Mouse (Mus musculus): Measurements from ENCODE around the gene Nme9. TPM values are rescaled to one million over a fixed set of nuclear protein-coding genes. Genes with fewer than 3 reads are reported as not detected.

The Nme9 gene
- polyA plus RNA-seq, 1 experiment from 2014 or later = 1.3 TPM

DNA sequence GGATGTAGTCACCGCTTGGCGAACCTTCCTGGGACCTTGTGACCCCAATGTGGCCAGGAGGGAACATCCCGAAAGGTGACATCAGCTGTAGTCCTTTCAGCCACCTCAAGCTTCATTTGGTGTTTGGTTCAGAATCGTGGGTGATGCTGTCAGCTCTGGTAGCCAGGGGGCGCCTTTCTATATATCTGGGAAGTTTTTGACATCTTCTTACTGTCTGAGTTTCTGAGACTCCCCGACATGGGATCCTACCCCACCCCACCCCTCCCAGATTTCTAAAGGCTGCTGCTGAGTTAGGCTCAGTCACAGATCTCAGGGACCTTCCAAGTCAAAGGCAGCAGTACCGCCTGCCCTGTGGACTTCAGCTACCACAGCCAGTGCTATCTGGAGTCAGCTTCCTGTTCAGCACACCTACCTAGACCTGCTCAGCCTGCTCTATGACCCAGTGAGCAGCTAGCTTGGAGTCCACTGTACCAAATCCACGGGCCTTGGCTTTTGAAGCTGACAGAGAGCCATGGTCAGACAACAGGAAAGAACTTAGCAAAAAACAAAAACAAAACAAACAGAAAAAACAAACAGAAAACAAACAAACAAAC is 18.5 kb downstream of the Nme9 start:
- 65% methylated on average over 8 of the region's 8 CpGs for WGBS
- Histone ChIP-seq H3K4me1 (replicated peaks) (no peaks in the 10 kb centered on the region), H3K27me3 (ENCODE audit: insufficient read depth, poor library complexity, severe bottlenecking) (no peaks in the 10 kb centered on the region)

DNA sequence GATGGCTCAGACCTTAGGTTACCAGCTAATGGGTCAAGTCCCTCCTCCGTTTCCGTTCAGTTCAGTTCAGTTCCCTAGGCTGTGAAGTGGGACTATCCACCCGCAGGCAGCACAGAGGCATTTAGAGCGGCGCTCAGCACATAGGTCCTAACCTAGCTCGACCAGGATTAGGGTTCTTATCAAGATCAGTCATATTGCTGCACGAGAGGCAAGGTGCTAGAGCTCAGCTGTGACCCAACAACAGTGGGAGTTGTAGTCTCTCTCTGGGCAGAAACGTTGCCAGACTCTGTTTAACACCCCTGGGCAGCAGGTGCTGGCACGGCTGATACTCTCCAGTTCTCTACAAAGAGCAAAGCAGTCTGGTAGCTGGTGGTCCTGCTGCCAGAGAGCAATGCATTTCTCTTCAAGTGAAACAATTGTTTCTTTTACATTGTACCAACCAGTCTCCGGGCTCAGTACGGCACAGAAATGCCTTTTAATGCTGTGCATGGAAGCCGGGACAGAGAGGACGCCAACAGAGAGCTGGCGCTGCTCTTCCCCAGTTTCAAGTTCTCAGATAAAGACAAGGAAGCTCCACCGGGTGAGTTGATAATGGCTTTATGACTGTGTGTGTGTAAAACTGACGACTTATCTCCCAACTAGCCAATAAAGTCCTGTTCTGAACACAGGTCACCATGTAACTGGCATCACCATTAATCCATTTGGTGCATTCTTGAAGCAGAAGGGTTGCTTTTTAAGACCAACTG is 19.2 kb downstream of the Nme9 start:
- no peaks in the 10 kb centered on the region for H3K4me1 ChIP-seq (replicated peaks)
- H3K36me3 ChIP-seq = peaks cover 14% of the 10 kb centered on the region
- H3K9me3 ChIP-seq = no peaks in the 10 kb centered on the region
- H3K4me3 ChIP-seq = no peak overlapping the region
- no peak overlapping the region for H3K27ac ChIP-seq
- H3K27me3 ChIP-seq (ENCODE audit: insufficient read depth, poor library complexity, severe bottlenecking) = no peaks in the 10 kb centered on the region
- 83% methylated on average over 16 of the region's 16 CpGs for WGBS
- no peak for DNase-seq (ENCODE audit: low spot score)

More for the DNA sequence above, 18.5 kb downstream of the Nme9 start:
- H3K4me3 ChIP-seq = no peak overlapping the region
- DNase-seq (ENCODE audit: low spot score) = no peak
- H3K27ac ChIP-seq = no peak overlapping the region
- H3K9me3 ChIP-seq = no peaks in the 10 kb centered on the region
- H3K36me3 ChIP-seq = peaks cover 7% of the 10 kb centered on the region

DNA sequence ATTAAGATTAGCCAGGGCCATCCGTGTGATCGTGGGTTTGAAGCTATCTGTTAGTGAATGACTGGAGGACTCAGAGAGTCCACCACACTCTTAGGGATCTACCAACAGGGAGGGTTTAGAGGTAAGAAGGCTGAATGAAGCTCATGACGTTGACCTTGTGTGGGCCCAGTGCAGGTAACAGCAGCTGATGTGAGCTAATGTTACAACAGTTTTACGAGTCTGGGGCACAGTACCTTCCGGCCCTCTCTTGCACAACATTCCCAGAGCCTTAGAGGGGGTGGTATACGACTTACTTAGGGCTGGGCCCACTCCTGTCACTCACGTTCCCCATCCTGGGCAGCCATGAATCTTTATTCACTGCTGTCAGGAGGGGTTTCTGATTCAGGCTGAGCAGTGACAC is 20.1 kb downstream of the Nme9 start:
- H3K27me3 ChIP-seq (ENCODE audit: insufficient read depth, poor library complexity, severe bottlenecking) = no peaks in the 10 kb centered on the region
- no peaks in the 10 kb centered on the region for H3K4me1 ChIP-seq (replicated peaks)
- H3K4me3 ChIP-seq = no peak overlapping the region
- no peaks in the 10 kb centered on the region for H3K9me3 ChIP-seq
- H3K36me3 ChIP-seq = peaks cover 23% of the 10 kb centered on the region
- H3K27ac ChIP-seq = no peak overlapping the region
- WGBS = 86% methylated on average over 7 of the region's 7 CpGs
- no peak for DNase-seq (ENCODE audit: low spot score)

DNA sequence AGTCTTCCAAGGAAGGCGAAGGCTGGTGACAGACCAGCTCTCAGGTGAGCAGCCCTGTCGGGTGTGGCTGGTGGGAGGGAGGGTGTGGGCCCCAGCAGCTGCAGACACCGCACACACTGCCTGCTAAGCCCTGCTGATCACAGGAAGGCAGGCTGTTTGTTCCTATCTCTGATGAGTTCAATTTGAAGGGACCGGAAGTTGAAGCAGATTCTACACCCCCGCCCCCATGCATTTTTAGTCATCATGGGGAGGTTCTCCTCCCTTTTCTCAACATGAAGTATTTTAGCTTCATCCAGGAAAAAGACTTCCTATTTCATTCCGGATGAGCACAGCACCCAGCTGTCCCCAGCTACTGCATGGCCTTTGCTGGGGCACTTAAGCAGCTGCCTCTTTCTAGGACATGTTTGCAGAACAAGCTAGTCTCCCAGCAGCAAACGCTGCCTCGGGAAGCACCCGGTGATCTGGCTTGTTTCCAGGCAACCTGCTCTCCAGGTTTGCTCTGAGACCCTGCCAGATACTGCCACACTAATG is 28.0 kb downstream of the Nme9 start:
- Histone ChIP-seq H3K4me3 (no peak overlapping the region), H3K9me3 (no peaks in the 10 kb centered on the region), H3K27ac (no peak overlapping the region), H3K36me3 (peaks cover 76% of the 10 kb centered on the region), H3K27me3 (ENCODE audit: insufficient read depth, poor library complexity, severe bottlenecking) (no peaks in the 10 kb centered on the region), H3K4me1 (replicated peaks) (no peaks in the 10 kb centered on the region)
- DNase-seq (ENCODE audit: low spot score) = no peak
- 91% methylated on average over 9 of the region's 9 CpGs for WGBS

DNA sequence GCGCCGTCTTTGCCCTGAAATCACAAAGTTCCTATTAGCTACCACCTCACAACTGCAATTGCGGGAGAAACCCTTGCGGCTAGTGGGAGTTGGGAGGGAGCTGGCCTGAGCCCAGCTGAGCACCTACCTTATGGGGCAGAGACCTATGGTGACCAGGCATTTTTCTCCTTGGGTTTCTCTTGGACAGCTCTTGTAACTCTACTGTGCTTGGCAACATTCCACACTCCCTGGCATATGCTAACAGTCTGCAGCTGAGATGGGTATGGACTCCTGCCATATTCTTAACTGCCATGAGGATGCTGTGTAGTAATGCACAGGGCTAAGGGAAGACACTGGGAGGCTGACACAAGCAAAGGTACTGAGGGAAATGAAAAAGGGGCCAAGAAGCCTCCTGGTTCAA is 29.5 kb downstream of the Nme9 start:
- Histone ChIP-seq H3K27me3 (ENCODE audit: insufficient read depth, poor library complexity, severe bottlenecking) (no peaks in the 10 kb centered on the region), H3K9me3 (no peaks in the 10 kb centered on the region), H3K27ac (no peak overlapping the region), H3K4me3 (no peak overlapping the region), H3K4me1 (replicated peaks) (no peaks in the 10 kb centered on the region), H3K36me3 (peaks cover 75% of the 10 kb centered on the region)
- DNase-seq (ENCODE audit: low spot score) = no peak
- WGBS = 95% methylated on average over 4 of the region's 4 CpGs

DNA sequence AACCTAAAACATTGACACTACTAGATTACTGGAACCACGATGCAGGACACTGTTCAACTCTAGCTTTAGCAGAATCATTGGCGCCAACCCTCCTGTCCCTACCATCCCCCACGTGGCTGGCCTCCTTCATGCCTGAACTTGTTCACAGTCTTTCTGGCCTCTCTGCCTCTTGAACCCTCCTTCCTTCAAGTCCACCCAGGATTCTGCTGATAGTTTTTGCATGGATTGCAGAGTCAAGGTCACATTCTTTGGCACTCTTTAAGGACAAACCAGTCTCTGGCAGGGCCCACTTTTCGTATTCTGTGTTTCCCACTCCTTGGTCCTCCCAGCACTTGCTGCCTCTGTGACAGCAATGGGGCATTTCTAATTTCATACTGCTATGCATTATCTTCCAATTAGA is 31.9 kb downstream of the Nme9 start:
- no peaks in the 10 kb centered on the region for H3K4me1 ChIP-seq (replicated peaks)
- whole genome bisulfite sequencing = 91% methylated on average over 4 of the region's 4 CpGs
- peaks cover 90% of the 10 kb centered on the region for H3K36me3 ChIP-seq
- no peak overlapping the region for H3K4me3 ChIP-seq
- no peak overlapping the region for H3K27ac ChIP-seq
- H3K27me3 ChIP-seq (ENCODE audit: insufficient read depth, poor library complexity, severe bottlenecking) = no peaks in the 10 kb centered on the region
- no peak for DNase-seq (ENCODE audit: low spot score)
- H3K9me3 ChIP-seq = no peaks in the 10 kb centered on the region

DNA sequence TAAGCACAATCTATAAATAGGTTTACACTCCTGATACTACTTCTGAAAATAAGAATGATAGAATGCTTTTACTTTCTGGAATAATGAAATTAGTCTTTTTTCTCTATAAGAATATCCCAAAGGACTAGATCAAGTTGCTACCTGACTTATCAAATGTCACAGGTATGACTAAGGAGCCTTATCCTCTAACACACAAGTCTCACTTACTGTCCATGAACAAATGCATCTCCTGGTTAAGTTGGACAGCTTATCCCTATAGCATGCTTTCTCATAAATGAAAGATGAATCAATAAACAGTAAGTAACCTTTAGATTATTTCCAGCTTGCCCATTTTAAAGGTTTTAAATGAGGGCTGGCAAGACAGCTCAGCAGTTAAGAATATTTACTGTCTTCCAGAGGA is 33.4 kb downstream of the Nme9 start:
- no peaks in the 10 kb centered on the region for H3K4me1 ChIP-seq (replicated peaks)
- no peak overlapping the region for H3K4me3 ChIP-seq
- no peak overlapping the region for H3K27ac ChIP-seq
- H3K9me3 ChIP-seq = no peaks in the 10 kb centered on the region
- peaks cover 93% of the 10 kb centered on the region for H3K36me3 ChIP-seq
- H3K27me3 ChIP-seq (ENCODE audit: insufficient read depth, poor library complexity, severe bottlenecking) = no peaks in the 10 kb centered on the region
- no peak for DNase-seq (ENCODE audit: low spot score)

DNA sequence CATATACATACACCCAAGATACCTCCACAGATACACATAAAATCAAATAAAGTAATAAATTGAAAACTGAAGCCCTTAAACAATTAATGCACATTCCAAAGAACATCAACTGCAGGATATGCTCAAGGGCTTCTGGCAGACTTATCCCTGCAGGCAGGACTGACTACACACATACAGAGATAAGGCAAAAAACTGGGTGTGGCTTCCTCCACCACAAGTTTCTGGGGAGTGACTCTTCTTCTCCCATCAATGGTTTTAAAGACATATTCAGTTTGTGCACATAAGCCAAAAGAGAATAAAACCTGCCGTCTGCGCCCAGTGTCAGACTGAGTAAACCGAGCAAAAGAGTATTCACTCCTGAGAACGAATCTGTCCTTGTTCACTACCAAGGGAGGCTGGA is 33.9 kb downstream of the Nme9 start:
- WGBS = 95% methylated on average over 4 of the region's 4 CpGs
- H3K4me3 ChIP-seq = no peak overlapping the region
- H3K9me3 ChIP-seq = no peaks in the 10 kb centered on the region
- peaks cover 97% of the 10 kb centered on the region for H3K36me3 ChIP-seq
- H3K27ac ChIP-seq = no peak overlapping the region
- H3K4me1 ChIP-seq (replicated peaks) = no peaks in the 10 kb centered on the region
- DNase-seq (ENCODE audit: low spot score) = no peak
- no peaks in the 10 kb centered on the region for H3K27me3 ChIP-seq (ENCODE audit: insufficient read depth, poor library complexity, severe bottlenecking)

DNA sequence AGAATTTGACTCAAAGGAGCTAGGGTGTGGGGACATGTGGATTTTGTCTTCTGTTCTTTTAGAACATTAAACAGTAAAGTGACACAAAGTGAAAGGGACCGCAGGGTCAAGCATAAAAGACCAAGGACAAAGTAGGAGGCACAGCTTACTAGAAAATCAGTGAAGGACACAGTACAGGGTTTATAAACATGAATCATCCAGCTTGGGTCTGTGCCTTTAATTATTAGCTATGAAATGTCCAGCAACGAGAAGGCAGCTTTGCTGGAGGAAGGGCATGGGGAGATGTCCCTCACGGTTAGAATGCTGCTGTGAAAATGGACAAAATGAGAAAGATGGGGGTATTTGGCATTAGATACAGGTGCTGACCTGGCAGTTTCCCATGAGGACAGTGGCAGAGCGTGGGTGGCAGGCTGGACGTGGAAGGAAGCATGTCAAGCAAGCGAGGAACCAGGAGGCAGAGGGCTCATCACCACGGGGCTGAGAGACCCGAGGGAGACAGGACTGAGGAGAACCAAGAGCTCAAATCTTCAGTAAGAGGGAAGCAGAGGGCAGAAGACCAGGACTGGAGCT is 35.9 kb downstream of the Nme9 start:
- no peak for DNase-seq (ENCODE audit: low spot score)
- Histone ChIP-seq H3K9me3 (no peaks in the 10 kb centered on the region), H3K27ac (no peak overlapping the region), H3K4me3 (no peak overlapping the region), H3K27me3 (ENCODE audit: insufficient read depth, poor library complexity, severe bottlenecking) (no peaks in the 10 kb centered on the region), H3K4me1 (replicated peaks) (no peaks in the 10 kb centered on the region), H3K36me3 (peaks cover 90% of the 10 kb centered on the region)
- WGBS = 91% methylated on average over 8 of the region's 8 CpGs

DNA sequence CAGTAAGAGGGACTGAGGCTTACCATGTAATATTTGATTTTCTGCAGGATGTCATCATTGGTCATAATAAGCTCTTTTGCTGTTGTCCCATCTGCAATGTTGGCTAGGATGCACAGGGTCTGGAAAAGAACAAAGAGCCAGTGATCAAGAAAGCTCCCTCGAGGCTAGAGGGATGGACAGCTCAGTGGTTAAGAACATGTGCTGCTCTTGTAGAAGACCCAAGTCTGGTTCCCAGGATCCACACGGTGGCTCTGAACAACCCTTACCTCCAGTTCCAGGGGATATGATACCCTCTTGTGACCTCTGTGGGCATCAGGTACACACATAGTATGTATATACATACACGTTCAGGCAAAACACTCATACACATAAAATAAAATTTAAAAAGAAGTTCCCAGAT is 36.6 kb downstream of the Nme9 start:
- Histone ChIP-seq H3K4me3 (no peak overlapping the region), H3K27me3 (ENCODE audit: insufficient read depth, poor library complexity, severe bottlenecking) (no peaks in the 10 kb centered on the region), H3K9me3 (no peaks in the 10 kb centered on the region), H3K36me3 (peaks cover 89% of the 10 kb centered on the region), H3K4me1 (replicated peaks) (no peaks in the 10 kb centered on the region), H3K27ac (no peak overlapping the region)
- no peak for DNase-seq (ENCODE audit: low spot score)
- WGBS = 92% methylated on average over 3 of the region's 3 CpGs

DNA sequence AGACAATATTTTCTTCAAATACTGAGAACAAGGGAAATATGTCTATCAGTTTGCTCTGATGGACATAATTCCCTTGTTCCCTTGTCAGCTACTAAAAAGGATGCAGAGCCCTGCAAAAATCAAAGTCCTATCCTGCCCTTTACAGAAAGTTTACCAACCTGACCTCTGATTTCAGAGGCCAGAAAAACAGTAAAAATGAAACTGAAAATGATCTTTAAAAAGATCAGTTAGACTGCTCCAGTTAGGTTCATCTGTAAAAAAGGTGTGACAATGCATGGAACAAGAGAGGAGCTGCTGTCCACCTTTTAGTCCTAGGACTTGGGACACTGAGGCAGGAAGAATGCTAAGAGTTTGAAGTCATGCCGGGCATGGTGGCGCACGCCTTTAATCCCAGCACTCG is 39.8 kb downstream of the Nme9 start:
- 0 out of 2 replicates have a peak, but pooled peaks cover 3% of the 10 kb centered on the region for H3K9me3 ChIP-seq
- DNase-seq (ENCODE audit: low spot score) = no peak
- no peak overlapping the region for H3K4me3 ChIP-seq
- H3K27me3 ChIP-seq (ENCODE audit: insufficient read depth, poor library complexity, severe bottlenecking) = no peaks in the 10 kb centered on the region
- WGBS = 95% methylated on average over 4 of the region's 4 CpGs
- H3K36me3 ChIP-seq = peaks cover 85% of the 10 kb centered on the region
- H3K27ac ChIP-seq = no peak overlapping the region
- no peaks in the 10 kb centered on the region for H3K4me1 ChIP-seq (replicated peaks)

DNA sequence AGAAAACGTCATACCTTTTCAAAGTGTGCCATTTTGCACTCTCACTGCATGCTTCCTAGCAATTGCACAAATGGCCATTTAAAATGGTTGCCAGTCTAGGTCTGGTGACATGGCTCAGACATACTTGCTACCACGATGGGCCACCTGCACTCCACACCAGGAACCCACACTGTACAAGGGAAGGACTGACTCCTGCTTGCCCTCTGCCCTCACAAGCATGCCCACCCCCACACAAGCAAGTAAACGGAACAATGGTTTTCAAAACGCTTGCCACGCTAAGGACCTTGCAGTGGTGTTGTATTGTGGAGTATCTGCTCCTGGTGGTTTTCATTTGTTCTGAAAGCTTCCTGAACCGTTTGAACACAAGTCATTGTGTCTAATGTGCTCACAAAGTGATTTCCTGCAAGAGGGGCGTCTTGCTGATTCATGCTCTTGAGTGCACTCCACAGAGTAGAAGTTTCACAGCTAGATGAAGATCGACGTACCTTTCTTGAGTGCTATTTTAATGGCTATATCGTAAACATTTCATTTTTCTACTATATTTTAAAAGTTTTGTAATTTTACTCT is 41.4 kb downstream of the Nme9 start:
- Histone ChIP-seq H3K9me3 (0 out of 2 replicates have a peak, but pooled peaks cover 3% of the 10 kb centered on the region), H3K4me3 (no peak overlapping the region), H3K27me3 (ENCODE audit: insufficient read depth, poor library complexity, severe bottlenecking) (no peaks in the 10 kb centered on the region), H3K36me3 (peaks cover 85% of the 10 kb centered on the region), H3K4me1 (replicated peaks) (no peaks in the 10 kb centered on the region), H3K27ac (no peak overlapping the region)
- DNase-seq (ENCODE audit: low spot score) = no peak
- 72% methylated on average over 10 of the region's 10 CpGs for WGBS

DNA sequence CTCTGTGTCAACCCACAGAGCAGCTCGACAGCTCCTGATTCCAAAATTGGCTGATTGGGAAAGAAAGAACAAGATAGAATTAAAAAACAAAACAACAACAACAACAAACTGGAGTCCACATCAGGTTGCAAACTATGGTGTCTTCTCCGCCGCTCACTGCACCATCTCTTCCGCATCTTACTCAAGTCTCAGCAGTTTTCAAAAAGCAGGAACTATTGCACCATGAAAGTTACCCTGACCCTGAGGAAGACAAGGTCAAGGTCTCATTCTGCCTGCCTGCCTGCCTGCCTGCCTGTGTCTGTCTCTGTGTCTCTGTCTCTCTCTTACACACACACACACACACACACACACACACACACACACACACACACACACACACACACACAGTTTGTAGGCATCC is 48.1 kb downstream of the Nme9 start:
- peaks cover 61% of the 10 kb centered on the region for H3K36me3 ChIP-seq
- H3K27me3 ChIP-seq (ENCODE audit: insufficient read depth, poor library complexity, severe bottlenecking) = no peaks in the 10 kb centered on the region
- H3K9me3 ChIP-seq = 0 out of 2 replicates have a peak, but pooled peaks cover under 1% of the 10 kb centered on the region
- no peaks in the 10 kb centered on the region for H3K4me1 ChIP-seq (replicated peaks)
- H3K27ac ChIP-seq = no peak overlapping the region
- H3K4me3 ChIP-seq = no peak overlapping the region
- 95% methylated on average over 4 of the region's 4 CpGs for WGBS
- DNase-seq (ENCODE audit: low spot score) = no peak

Measured in hindbrain, embryonic 10.5 days (tissue).